Mouse (Mus musculus): ENCODE data around the gene Dguok.

The Dguok gene

DNA sequence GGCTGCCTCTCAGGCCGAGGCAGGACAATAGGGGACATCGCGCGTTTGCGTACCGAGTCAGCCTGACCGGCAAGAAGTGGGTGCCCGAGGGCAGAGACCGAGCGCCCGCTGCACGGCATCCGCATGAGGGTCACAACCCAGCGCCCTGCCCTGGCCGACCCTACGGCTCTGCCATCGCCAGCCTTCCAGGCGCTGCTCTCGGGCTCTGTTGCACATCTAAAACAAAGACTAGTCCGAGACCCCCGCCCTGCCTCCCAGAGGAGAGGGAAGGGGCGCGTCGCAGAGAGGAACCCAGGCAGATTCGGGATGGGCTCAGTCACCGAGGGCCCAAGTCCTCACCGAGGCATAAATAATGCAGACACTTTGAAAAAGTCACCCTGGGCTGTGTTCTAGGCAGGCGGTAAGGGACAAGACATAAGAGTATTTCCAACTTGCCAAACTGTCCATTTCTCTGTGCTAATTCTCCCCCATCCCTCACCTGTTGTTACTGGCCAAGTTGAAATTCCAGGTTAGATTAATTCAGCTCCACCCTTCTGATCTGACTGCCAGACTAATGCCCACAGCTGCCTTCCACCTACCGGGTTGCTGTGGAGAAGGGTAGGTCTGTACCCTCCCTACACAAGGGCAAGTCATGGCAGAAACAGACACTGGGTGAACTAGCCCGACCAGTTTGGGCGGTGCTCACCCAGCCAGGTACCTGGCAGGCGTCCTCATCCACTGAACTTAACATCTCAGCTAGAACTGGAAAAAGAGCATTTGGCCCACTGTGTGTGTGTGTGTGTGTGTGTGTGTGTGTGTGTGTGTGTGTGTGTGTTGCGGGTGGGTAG is 49.6 kb downstream of the Dguok start:
- DNase-seq (ENCODE audit: extremely low read depth, low read depth, low spot score): peak; percentile 98

DNA sequence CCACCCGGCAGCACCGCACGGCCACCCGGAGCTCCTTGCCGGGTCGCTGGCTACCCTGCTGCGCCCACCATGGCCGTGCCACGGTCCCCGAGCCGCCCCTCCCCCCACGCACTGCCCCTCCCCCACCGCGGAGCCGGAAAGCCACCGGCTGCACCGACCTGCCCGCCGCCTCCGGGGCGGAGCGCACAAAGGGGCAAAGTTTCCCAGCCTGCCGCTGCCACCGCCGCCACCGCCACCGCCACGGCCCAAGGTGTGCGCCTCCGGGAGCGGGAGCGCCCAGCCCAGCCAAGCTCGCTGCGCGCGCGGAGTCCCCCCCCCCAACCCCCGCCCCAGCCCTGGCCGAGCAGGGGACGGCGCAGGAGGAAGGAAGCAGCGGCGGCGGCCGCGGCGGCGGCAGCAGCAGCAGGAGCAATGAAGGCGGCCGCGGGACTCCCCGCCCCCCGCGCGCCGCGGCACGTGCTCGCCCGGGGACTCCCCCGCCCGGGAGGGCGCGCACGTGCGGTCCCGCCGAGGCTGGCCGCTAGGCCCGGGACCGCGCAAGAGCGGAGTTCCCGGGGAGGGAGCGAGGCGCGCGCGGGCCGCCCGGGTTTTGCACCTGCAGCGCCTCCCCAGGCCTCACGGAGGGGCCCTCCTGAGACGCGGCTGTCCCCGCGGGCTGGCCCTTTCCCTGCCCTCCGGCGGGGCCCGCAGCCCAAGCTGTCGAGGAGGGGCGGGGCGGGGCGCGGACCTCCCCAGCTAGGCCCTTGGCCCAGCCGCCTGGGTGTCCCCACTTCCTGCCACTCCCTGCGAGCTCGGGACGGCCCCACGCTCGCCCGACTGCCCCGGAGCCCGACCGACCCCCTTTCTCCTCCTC is 50.4 kb downstream of the Dguok start:
- DNase-seq (ENCODE audit: extremely low read depth, low read depth, low spot score): no peak

DNA sequence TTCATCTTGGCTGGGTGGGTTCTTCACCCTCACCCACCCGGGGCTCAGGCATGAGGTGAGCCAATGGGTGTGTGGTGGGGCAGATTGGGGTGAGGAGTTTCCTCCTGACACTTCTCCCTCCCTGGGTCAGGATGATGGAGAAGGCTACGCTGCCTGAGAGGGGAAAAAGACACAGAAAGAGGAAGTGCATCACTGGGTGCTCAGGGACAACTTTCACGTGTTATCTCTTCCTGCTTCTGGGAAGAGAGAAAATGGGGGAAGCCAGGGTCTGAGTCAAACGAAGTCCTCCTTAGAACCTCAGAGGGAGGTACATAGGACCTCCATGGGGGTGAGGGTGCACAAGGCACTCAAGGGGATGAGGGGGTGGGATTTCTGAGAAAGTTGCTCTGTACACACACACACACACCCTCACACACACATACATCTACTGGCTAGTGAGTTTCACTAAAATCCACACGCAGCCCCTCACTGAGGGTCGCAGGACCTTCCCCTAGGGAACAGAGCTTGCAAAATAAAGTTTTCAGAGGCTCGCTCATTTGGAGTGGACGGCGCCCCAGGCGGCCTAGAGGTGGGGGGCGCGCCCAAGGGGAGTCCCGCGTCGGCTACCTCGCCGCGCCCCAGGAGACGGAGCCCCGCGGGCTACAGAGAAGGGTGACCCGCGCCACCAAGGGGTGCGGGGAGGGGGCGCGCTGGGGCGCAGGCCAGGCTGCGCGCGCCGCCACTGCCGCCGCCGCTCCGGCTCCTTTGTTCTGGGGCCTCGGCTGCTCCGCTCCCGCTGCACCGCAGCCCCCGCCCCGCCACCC is 51.2 kb downstream of the Dguok start:
- DNase-seq (ENCODE audit: extremely low read depth, low read depth, low spot score): no peak

DNA sequence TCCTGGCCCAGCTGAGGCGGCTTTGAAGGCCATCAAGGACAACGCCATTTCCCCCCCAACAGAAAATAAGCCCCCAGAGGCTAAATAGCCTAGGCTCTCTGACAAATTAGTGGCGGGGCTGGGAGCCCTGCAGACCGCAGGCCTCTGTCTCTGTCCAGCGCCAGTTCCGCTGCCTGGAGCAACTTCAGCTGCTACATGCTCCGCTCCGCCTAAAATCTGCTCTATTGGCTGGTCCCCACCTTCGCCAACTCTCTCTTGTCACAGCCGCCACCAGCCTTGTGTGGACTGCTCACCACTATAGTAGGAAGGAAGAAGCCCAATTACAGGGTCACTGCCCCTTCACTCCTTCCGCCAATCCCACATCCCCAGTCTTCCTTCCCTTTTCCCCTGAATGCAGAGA is 53.1 kb downstream of the Dguok start:
- no peak for DNase-seq (ENCODE audit: extremely low read depth, low read depth, low spot score)

DNA sequence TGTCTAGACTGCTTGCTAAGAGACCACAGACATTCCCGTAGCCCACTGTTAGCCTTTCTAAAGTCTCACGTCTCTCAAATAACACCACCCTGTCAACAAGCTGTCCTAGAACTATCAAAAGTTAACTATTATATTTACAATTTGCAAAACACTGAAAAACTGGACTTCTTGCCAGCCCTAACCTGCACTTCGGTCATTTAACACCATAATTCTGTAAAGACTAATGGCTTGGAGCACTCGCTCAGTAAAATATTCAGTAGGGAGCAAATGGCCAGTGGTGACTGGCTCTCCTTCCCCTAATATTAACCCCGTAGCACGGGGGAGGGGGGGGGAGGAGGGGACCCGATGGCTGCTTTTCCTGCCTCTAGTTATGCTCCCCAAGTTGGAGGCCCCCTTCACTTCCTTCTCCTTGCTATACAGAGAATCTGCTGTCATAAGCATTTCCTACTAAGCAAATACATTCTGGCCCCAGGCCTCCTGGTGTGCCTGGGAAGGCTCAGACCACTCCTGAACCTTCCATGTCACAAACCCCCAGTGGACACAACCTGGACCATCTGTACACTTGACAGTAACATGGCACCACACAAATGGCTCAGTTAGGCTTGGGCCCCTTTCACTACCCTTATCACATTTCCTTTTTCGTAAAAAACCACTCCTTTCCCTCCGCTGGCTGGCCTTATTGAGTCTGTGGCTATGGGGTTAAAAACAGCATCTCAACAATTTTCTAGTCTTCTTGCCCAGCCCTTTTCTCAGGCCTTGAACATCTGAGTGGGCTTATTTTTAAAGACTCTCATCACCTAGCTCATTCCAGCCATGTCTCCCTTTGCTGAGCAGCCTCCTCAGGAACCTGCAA is 56.1 kb downstream of the Dguok start:
- DNase-seq (ENCODE audit: extremely low read depth, low read depth, low spot score): no peak

DNA sequence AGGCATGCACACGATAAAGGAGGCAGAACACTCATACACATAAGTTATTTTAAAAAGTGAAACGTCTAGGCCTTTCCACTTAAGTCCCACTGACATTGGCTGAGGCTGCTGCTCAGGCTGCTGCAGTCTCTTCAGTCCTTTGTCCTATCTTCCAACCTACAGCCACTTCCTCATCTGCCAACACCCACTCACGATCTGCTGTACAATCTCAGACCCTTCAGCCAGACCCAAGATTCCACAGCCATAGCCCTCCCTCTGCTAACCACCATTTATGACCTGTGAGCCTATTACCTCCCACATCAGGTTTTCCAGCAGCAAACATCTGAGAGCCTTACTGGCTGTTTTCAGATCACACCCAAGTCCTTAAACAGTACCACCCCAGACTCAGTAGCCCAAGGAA is 57.3 kb downstream of the Dguok start:
- no peak for DNase-seq (ENCODE audit: extremely low read depth, low read depth, low spot score)

GRCm38 (mm10) chr6:83448911-83449310 is 57.9 kb downstream of the Dguok start:
- no peak for DNase-seq (ENCODE audit: extremely low read depth, low read depth, low spot score)

- no peak for DNase-seq (ENCODE audit: extremely low read depth, low read depth, low spot score)
These were observed 59.7 kb downstream of the Dguok start for GRCm38 (mm10) chr6:83447031-83447430.

DNA sequence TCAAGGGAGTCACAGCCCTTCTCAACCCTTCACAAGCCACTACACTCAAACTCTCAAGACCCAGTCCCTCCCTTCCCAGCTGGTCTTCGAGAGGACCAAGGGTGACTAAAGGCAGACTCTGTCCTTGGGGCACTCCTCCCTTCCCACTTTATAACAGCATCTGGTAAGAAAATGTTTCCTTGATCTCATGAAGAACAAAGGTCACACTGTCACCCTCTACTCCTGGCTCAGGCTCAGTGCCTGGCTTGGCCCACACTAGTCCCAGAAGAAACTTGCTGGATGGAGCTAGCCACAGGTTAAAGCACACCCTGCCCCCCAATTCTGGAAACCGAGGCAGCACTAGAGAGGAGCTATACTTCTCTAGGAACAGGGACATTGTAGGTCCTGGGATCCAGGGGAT is 61.0 kb downstream of the Dguok start:
- no peak for DNase-seq (ENCODE audit: extremely low read depth, low read depth, low spot score)

DNA sequence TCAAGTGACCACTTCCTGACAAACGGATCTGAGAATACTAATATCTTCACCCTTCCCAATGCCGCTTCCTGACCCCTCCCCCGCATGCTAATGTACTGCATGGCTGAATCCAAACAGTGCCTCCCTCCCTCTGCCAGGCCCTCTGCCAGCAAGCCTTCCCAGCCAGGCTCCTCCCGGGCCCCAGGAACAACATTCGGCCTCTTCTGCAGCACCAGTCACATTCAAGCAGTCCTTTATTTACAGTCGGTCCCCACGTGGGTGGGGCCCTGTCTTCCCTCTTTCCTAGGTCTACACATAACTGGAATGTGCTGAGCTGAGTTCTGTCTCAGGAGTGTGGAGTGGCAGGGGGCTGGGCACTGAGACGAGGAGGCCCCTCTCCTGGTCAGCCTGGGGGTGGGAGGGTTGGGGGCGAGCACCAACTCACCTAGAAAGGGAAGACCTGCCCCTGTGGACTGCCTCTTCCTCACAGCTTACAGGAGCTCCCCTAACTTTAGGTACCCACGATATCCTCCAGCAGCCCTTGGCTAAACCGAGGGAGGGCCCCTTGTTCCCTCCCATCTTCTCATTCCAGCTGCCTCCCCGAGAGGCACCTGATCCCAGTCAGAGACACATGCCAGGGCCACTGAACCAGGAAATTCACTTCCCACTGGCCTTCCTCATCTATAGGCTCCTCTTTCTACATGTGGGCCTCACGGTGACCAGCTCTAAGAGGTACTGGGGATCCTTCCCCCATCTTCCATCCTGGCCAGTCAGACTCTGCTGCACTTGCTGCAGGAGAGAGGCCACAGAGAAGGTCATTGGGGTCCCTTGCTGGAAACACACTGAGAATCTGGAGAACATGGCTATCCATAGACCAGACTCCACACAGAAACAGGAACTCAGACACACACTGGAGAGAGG is 63.1 kb downstream of the Dguok start:
- DNase-seq (ENCODE audit: extremely low read depth, low read depth, low spot score): no peak

DNA sequence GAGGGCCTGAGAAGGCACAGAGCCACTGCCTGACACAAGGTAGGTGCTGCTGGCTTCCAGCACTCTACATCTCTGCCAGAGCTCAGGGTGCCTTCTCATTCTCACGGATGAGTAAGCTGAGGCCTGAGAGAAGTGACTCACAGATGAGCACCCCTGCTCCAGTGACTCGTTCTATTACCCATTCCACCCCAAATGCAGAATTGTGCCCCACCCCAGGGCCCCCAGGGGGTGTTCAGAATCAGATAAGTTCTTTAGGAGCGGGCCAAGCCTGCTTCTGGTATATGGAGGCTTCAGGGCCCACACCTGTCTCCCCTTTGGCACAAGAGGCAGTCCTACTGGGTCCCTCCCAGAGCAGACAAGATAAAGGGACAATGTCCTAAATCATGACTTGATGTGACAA is 64.1 kb downstream of the Dguok start:
- DNase-seq (ENCODE audit: extremely low read depth, low read depth, low spot score): no peak

DNA sequence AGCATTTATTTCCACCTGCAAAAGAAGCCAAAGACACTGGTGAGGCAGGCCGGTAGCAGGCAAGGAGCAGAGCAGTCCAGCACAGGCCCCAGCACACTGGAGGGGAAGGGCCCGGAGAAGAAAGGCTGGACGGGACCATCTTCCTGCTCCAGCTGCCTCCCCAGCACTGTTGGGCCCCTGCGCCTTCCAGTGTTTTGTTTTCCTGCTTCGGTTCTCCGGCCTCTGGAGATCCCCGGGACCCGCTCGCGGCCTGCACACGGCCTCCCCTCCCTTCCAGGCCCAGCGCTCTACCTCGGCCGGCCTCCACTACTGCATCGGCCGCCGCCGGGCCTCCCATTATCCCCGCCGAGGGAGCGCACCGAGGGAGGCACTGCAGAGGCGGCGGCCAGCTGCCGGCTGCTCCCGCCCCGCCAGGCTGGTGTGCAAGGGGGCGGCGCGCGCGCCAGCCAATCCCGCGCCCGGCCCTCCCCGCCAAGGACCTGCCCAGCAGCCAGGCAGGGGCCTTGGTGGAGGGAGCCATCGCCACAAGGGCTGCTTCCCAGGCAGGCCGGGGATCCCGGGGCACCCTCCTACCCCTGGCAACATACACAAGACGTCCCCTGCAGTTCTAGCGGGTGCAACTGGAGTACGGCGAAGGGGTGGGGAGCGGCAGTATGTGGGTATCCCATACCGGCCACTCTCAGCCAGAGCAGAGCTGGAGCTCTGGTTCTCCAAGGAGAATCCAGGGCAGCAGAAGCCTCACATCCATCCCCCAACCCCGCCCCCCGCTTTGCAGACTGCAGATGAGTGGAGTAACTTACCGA is 65.3 kb downstream of the Dguok start:
- DNase-seq (ENCODE audit: extremely low read depth, low read depth, low spot score): no peak

DNA sequence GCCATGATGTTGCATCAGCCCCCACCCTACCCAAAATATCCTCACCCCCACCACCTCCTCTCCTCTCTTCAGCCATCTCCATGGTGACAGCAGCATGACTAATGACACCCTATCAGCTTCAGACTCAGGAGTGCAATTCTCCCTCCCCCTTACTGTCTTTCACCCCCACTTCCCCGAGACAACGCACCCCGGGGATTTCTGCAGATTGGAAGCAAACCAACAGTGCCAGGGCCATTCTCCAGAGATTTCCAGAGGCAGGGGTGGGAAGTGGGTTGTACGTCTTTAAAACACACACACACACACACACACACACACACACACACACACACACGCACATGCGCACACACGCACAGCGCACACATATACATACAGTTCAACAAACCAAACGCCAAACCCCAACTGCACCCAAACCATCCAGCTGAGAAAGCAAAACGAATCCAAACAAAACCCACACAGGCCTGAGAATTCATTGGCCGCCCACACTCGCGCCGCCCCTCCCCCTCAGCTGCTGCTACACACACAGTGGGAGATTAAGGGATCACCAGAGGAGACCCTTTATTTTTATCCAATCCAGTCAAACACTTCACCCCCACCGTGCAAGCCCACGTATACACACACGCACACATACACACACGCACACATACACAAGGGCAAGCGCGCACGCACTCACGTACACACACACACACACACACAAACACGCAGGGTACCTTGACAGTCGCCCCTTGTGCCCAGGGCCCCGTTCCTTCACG is 66.1 kb downstream of the Dguok start:
- DNase-seq (ENCODE audit: extremely low read depth, low read depth, low spot score): no peak

GRCm38 (mm10) chr6:83440197-83440509 is 66.6 kb downstream of the Dguok start:
- DNase-seq (ENCODE audit: extremely low read depth, low read depth, low spot score): no peak

DNA sequence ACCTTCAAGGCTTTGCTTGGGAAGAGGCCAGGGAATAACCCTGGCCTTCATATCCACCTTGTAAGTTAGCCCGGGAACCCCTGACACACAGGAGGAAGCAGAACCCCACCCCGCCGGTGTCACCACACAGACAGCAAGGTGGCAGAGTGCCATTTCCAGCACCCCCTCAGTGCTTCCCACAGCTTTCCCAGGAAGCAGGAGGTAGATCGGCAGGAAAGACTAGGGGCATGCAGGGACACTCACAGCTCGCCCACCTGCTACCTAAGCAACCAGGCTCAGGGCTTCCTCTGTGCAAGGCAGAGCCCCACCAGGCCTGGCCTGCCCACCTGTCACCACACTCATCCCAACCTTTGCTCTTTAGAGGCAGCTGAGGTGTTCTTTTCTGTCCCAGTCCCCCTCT is 67.0 kb downstream of the Dguok start:
- no peak for DNase-seq (ENCODE audit: extremely low read depth, low read depth, low spot score)

DNA sequence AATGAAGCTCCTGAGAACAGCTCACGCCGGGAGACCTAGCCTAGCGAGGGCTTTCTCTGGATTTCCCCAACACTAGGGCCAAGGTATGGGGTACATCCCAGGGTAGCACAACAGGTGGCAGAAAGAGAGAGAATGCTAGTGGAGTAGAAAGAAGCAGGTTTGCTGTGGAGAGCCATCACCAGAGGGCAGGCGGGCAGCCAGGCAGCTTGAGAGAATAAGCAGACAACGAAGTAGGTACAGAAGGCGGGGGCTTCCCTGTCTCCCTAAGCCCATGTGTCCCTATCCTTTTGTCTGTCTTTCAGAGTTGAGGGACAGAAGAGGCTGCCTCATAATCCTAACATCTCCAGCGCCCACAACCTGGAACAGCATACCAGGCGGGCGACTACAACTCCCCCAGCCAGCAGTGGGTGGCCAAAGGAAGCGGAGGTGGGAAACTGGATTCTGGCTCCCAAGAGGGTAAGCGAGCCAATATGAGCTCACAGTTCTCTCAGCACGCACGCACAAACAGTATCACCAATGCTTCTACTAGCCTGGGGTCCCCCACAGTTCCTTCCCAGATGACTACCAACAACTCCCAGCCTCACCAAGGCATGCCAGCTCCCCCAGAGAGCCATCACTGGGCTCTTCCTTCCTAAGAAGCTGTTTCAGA is 67.5 kb downstream of the Dguok start:
- no peak for DNase-seq (ENCODE audit: extremely low read depth, low read depth, low spot score)

GRCm38 (mm10) chr6:83438584-83438983 is 68.2 kb downstream of the Dguok start:
- DNase-seq (ENCODE audit: extremely low read depth, low read depth, low spot score): no peak

DNA sequence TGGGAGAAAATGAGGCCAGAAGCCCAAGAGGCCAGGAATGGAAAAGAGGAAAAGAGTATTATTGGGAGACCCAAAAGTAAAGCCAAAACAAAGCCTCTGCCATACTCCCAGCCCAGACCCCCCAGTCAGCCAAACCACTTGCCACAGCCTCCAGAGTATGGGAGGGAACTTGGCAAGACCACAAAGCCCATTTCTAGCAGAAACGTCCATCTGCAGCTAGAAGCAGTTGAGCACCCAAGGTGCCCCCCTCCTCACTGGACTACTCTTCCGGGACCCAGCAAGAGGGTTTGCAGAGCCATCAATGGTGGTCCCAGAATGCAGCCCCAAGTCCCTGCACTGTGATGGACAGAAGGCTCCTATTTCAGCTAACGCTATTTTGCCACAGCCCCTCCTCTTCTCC is 69.0 kb downstream of the Dguok start:
- no peak for DNase-seq (ENCODE audit: extremely low read depth, low read depth, low spot score)

Measured in fat pad, adult 2 months (tissue).